Mouse (Mus musculus) bone marrow macrophage, adult 2 months (primary cell): ENCODE data around the gene Kifc1.
"Not testable (repeated sequence)": the region's sequence is repeated elsewhere in the genome, so short reads cannot be mapped to it uniquely, and the experiment has no call there.

Experiments
- CTCF ChIP-seq: IDR thresholded peaks from 2 replicates; pipeline ENCODE4 v1.5.1; 2012; ENCODE audit warnings: low read depth, mild to moderate bottlenecking, low read length, moderate library complexity
- POLR2A ChIP-seq: IDR thresholded peaks from 2 replicates; pipeline ENCODE4 v1.6.1; 2012; ENCODE audit warnings: mild to moderate bottlenecking, low read depth, low read length, borderline replicate concordance

DNA sequence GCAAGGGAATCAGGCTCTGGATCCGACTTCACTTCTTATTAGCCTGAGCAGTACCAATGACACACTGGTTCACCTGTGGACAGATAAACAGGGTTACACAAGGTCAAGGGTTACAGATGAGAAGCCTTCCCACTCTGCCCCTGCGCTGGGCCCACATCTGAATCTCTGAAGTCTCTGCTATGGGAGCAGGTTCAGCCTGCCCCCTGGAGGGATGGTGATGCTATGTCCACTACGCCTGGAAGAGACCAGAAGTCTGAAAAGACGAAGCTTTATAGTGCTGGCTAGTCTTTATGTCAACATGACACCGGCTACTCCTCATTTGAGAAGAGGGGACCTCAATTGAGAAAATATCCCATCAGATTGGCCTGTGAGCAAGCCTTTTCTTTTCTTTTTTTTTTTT lies 14.7 kb downstream of the Kifc1 start:
- TF ChIP-seq CTCF, POLR2A: not testable (repeated sequence)
